Mouse (Mus musculus) frontal cortex, adult 2 months (tissue): Measurements from ENCODE around the gene Ganc. TPM values are rescaled to one million over a fixed set of nuclear protein-coding genes. Genes with fewer than 3 reads are reported as not detected.

Experiments used
- DNase-seq, 2 experiments: peaks; one replicate each; pipeline ENCODE4 v3.0.0; 2022; ENCODE audit warnings: low spot score in 1 of 2; ENCODE audit errors: extremely low spot score in 1 of 2
- polyA plus RNA-seq: library from polyadenylated mRNA; depleted of rRNA; stranded (reverse); fragments of >200 nt; gene quantifications from 2 replicates; pipeline ENCODE4 v1.2.3, GENCODE M21; 2012; rRNA removed

Gene Ganc
- polyA plus RNA-seq, 1 experiment = 11.1 TPM

DNA sequence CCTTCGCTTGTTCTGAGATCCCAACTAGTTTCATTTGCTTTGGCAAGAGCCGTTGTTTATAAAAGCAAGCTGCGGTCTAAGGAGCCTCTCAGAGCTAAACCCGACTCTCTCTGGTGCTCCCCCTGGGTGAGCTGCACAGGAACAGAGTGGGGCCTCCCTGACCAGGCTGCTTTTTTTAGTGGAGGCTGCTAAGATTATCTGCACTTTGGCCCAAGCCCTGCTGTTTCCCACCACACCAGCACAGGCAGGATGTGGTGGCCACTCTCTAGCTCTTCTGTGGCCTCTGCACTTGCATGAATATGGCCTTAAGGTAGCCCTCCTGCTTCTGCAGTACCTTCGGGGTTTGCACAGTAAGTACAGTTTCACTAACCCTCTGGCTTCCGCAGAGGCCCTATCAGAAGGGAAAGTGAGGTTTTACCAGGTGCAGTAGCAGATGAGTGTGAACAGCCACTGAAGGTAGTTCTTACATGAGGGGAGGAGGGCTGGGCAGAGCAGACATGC is 96.3 kb downstream of the Ganc start:
- DNase-seq = no peak

DNA sequence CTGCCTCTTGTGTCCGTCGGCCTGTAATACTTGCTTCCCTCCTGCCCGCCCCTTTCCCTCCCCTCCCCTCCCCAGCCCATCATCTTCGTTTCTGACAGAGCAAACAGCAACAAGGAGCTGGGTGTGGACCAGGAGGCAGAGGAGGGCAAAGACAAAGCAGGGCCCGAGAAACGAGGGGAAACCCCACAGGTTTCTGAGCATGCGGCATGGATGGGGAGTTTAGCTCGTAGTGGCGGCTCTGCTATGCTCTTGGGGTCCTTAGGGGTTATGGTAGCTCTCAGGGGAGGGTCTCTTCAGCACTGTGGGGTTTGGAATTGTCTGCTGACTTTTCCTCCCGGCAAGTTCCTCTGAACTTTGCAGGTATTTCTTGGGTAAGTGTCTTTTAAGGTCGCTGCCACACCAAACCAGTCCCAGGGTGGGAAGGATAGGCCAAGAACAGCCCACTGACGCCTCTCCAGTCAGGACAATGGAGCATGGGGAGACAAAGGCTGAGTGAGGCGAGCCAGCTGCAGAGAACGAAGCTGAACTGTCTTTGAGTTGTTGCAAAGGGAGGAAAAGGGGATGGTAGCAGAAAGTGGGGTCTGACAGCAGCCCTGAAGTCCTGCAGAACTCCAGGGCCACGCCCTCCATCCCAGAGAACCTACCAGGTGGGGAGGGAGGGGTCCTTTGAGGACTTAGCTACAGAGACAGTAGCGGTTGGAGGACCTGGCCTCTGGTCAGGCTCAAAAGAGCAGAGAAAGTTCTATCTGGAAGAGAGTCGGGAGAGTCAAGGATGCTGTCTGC is 97.6 kb downstream of the Ganc start:
- DNase-seq = no peak

- DNase-seq = no peak
These were observed 98.4 kb downstream of the Ganc start for GRCm38 (mm10) chr2:120501931-120502604.

DNA sequence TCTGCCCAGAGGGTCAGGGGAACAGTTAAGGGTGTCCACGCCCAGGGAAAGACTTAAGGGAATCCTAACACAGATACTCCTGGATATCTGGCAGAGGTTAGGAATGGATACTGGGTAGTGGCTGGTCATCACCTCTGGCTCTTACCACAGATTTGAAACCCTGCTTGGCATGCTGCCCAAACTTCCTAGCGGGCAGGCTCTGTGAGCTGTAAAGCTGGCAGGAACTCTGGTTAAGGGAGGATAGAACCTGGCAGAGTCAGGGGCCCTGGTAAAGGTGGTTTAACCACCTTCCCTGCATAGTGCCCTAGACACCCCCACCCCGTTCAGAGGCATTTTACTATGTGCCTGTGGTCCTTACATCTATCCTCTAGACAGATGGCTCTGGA is 98.9 kb downstream of the Ganc start:
- DNase-seq = no peak

GRCm38 (mm10) chr2:120503094-120503493 is 99.4 kb downstream of the Ganc start:
- no peak for DNase-seq

- DNase-seq = no peak
These were observed 100.3 kb downstream of the Ganc start for GRCm38 (mm10) chr2:120503992-120504391.

Other genes with a start within 250 kb of the Ganc start
- 10.9 and 11.8 TPM in 2 replicates for gene Ehd4, start 249.3 kb upstream of the Ganc start, polyA plus RNA-seq
- 9.6 and 12.3 TPM in 2 replicates for gene Pla2g4e, start 158.6 kb upstream of the Ganc start, polyA plus RNA-seq
- 0.12 and 0.21 TPM in 2 replicates for gene Pla2g4d, start 114.7 kb upstream of the Ganc start, polyA plus RNA-seq
- 0.06 and 0.36 TPM in 2 replicates for gene Pla2g4f, start 89.7 kb upstream of the Ganc start, polyA plus RNA-seq
- 51.8 and 68.0 TPM in 2 replicates for gene Vps39, start 50.8 kb upstream of the Ganc start, polyA plus RNA-seq
- gene Tmem87a, start 217 bp downstream of the Ganc start, polyA plus RNA-seq = 23.2 and 24.1 TPM in 2 replicates
- gene Capn3, start 52.1 kb downstream of the Ganc start, polyA plus RNA-seq = 6.1 and 10.3 TPM in 2 replicates
- 73.3 and 79.9 TPM in 2 replicates for gene Zfp106, start 159.9 kb downstream of the Ganc start, polyA plus RNA-seq
- gene Snap23, start 163.8 kb downstream of the Ganc start, polyA plus RNA-seq = 19.7 and 21.8 TPM in 2 replicates
- 14.9 and 17.1 TPM in 2 replicates for gene Haus2, start 205.5 kb downstream of the Ganc start, polyA plus RNA-seq
- gene Lrrc57, start 205.6 kb downstream of the Ganc start, polyA plus RNA-seq = 35.1 and 35.7 TPM in 2 replicates
- gene Stard9, start 225.2 kb downstream of the Ganc start, polyA plus RNA-seq = 15.2 and 16.4 TPM in 2 replicates